Mouse (Mus musculus): Measurements from ENCODE around the gene Ube2z.

Gene Ube2z

GRCm38 (mm10) chr11:96065215-96065911, at the start of gene Ube2z:
TSS of gene Ube2z (minus strand) at chr11:96065388.
- peak; percentile 96 for DNase-seq (ENCODE audit: low read depth, low spot score)

GRCm38 (mm10) chr11:96114077-96114476, 48.9 kb upstream of the Ube2z start:
- DNase-seq (ENCODE audit: low read depth, low spot score), result no peak

GRCm38 (mm10) chr11:96111751-96112150, 46.6 kb upstream of the Ube2z start, which contains the start of gene Calcoco2:
TSS of gene Calcoco2 (minus strand) at chr11:96111964.
- no peak for DNase-seq (ENCODE audit: low read depth, low spot score)

- DNase-seq (ENCODE audit: low read depth, low spot score), result peak; percentile 33
Measured at GRCm38 (mm10) chr11:96110950-96111349, 45.8 kb upstream of the Ube2z start.

- no peak for DNase-seq (ENCODE audit: low read depth, low spot score)
Measured at GRCm38 (mm10) chr11:96108376-96108775, 43.2 kb upstream of the Ube2z start.

GRCm38 (mm10) chr11:96093361-96093760, 28.2 kb upstream of the Ube2z start:
- DNase-seq (ENCODE audit: low read depth, low spot score), result peak; percentile 60

GRCm38 (mm10) chr11:96092674-96093291, 27.6 kb upstream of the Ube2z start:
- DNase-seq (ENCODE audit: low read depth, low spot score), result no peak

- peak; percentile 53 for DNase-seq (ENCODE audit: low read depth, low spot score)
Measured at GRCm38 (mm10) chr11:96091073-96091472, 25.9 kb upstream of the Ube2z start.

GRCm38 (mm10) chr11:96087981-96088380, 22.8 kb upstream of the Ube2z start:
- no peak for DNase-seq (ENCODE audit: low read depth, low spot score)

- no peak for DNase-seq (ENCODE audit: low read depth, low spot score)
Measured at GRCm38 (mm10) chr11:96082682-96083081, 17.5 kb upstream of the Ube2z start.

GRCm38 (mm10) chr11:96080736-96081135, 15.5 kb upstream of the Ube2z start:
- no peak for DNase-seq (ENCODE audit: low read depth, low spot score)

- DNase-seq (ENCODE audit: low read depth, low spot score), result no peak
Measured at GRCm38 (mm10) chr11:96076221-96077105, 11.3 kb upstream of the Ube2z start.

GRCm38 (mm10) chr11:96075509-96076220, 10.5 kb upstream of the Ube2z start, which contains the start of gene Atp5g1:
TSS of gene Atp5g1 (minus strand) at chr11:96075670.
- DNase-seq (ENCODE audit: low read depth, low spot score), result peak; percentile 99

GRCm38 (mm10) chr11:96075177-96075508, 10.0 kb upstream of the Ube2z start:
- DNase-seq (ENCODE audit: low read depth, low spot score), result no peak

GRCm38 (mm10) chr11:96074351-96075176, 9.4 kb upstream of the Ube2z start:
- DNase-seq (ENCODE audit: low read depth, low spot score), result peak; percentile 35

GRCm38 (mm10) chr11:96073295-96073993, 8.3 kb upstream of the Ube2z start:
- no peak for DNase-seq (ENCODE audit: low read depth, low spot score)

GRCm38 (mm10) chr11:96071013-96071412, 5.8 kb upstream of the Ube2z start:
- no peak for DNase-seq (ENCODE audit: low read depth, low spot score)

GRCm38 (mm10) chr11:96070353-96070752, 5.2 kb upstream of the Ube2z start:
- DNase-seq (ENCODE audit: low read depth, low spot score), result no peak

- DNase-seq (ENCODE audit: low read depth, low spot score), result no peak
Measured at GRCm38 (mm10) chr11:96068231-96068630, 3.0 kb upstream of the Ube2z start.
